Mouse (Mus musculus) liver, postnatal 0 days (tissue): ENCODE results near the gene Hs3st5. TPM values are rescaled to one million over a fixed set of nuclear protein-coding genes. Genes with fewer than 3 reads are reported as not detected.

ENCODE experiments used
- ATAC-seq: fragments of 200-750 bp; cut with Nextera tagmentation; 2 replicates; pipeline ENCODE4 v1.8.0; 2017; ENCODE audit warnings: mild to moderate bottlenecking, moderate library complexity
- DNase-seq: peaks from one replicate; pipeline ENCODE4 v3.0.0-alpha.2; 2016
- H3K27ac ChIP-seq: fragments of 300-500 bp; sonication (generic); 2 replicates; pipeline ENCODE4 v1.5.1; 2014; ENCODE audit warnings: antibody characterized with exemption, moderate library complexity, mild to moderate bottlenecking, low read depth
- H3K27me3 ChIP-seq: fragments of 300-500 bp; sonication (generic); 2 replicates; pipeline ENCODE4 v1.6.1; 2014; ENCODE audit warnings: low read length, control low read depth, mixed read lengths; ENCODE audit not compliant: insufficient read depth
- H3K36me3 ChIP-seq: fragments of 300-500 bp; sonication (generic); replicated peaks from 2 replicates; pipeline ENCODE4 v1.6.1; 2014; ENCODE audit warnings: mild to moderate bottlenecking, control low read depth, low read length, moderate library complexity, mixed read lengths; ENCODE audit not compliant: insufficient read depth
- H3K4me1 ChIP-seq: fragments of 300-500 bp; sonication (generic); 2 replicates; pipeline ENCODE4 v1.6.1; 2014; ENCODE audit warnings: antibody characterized with exemption, mild to moderate bottlenecking, control low read depth; ENCODE audit not compliant: insufficient read depth
- H3K4me2 ChIP-seq: fragments of 300-500 bp; sonication (generic); 2 replicates; pipeline ENCODE4 v1.6.1; 2014; ENCODE audit warnings: low read depth, mild to moderate bottlenecking, low read length, moderate library complexity, mixed read lengths
- H3K4me3 ChIP-seq: fragments of 300-500 bp; sonication (generic); 2 replicates; pipeline ENCODE4 v1.5.1; 2014; ENCODE audit warnings: low read depth, low read length
- H3K9ac ChIP-seq: fragments of 300-500 bp; sonication (generic); replicated peaks from 2 replicates; pipeline ENCODE4 v1.6.1; 2014; ENCODE audit warnings: mild to moderate bottlenecking, moderate library complexity
- H3K9me3 ChIP-seq: fragments of 300-500 bp; sonication (generic); 2 replicates; pipeline ENCODE4 v1.6.1; 2016; ENCODE audit warnings: mild to moderate bottlenecking, control low read depth, low read length, mixed read lengths
- CTCF ChIP-seq: sonication (generic); IDR thresholded peaks from 2 replicates; pipeline ENCODE4 v1.5.1; 2016; ENCODE audit warnings: antibody characterized with exemption, low read depth
- EP300 ChIP-seq: IDR thresholded peaks from 2 replicates; pipeline ENCODE4 v1.6.1; 2016; ENCODE audit warnings: antibody characterized with exemption, low read depth, mild to moderate bottlenecking
- WGBS: fragments of 180-500 bp; shearing (Covaris S2); extraction: QIAGEN DNeasy Blood & Tissue Kit; methylation state at CpG from one replicate; pipeline ENCODE4 v1.1.7; 2014; ENCODE audit not compliant: insufficient replicate concordance; 5-methylcytosine and 5-hydroxymethylcytosine counted together
- polyA plus RNA-seq: library from polyadenylated mRNA; unstranded; fragments of >200 nt; fragmentation: Nextera tagmentation; extraction: Ambion mirVana; gene quantifications from 2 replicates; pipeline ENCODE4 v1.2.1, GENCODE M21; 2015

Hs3st5 gene
- polyA plus RNA-seq, 1 experiment from 2014 or later, result not detected

DNA sequence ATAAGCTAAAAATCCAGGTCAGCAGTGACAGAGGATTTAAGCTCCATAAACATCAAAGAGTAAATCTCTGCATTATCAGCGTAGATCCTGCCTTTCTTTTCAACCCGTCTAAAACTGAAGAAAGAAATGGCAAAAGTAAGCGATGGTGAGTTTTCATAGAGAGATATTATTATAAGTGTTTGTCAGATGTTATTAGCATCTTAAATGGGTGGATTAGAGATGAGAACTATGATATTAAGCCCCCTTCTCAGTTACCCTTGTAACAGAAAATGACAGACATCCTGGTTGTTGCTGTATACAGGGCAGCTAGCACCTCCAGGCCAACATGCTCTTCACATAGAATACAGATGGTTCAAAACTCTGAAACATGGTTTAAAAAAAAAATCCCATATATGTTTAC lies 22.6 kb upstream of the Hs3st5 start:
- Histone ChIP-seq H3K9me3 (no peaks in the 10 kb centered on the region), H3K4me3 (no peak overlapping the region), H3K27me3 (no peaks in the 10 kb centered on the region), H3K9ac (no peak overlapping the region), H3K36me3 (no peaks in the 10 kb centered on the region), H3K4me2 (no peak overlapping the region), H3K27ac (no peak overlapping the region), H3K4me1 (no peaks in the 10 kb centered on the region)
- ATAC-seq, result no peak
- no peak for TF ChIP-seq CTCF
- no peak for TF ChIP-seq EP300
- 66% methylated on average over 3 of the region's 3 CpGs for WGBS
- DNase-seq, result no peak

- Histone ChIP-seq H3K4me1 (no peaks in the 10 kb centered on the region), H3K27me3 (no peaks in the 10 kb centered on the region), H3K4me2 (no peak overlapping the region), H3K9ac (no peak overlapping the region), H3K36me3 (no peaks in the 10 kb centered on the region), H3K4me3 (no peak overlapping the region), H3K27ac (no peak overlapping the region), H3K9me3 (no peaks in the 10 kb centered on the region)
- ATAC-seq (no peak), DNase-seq (no peak)
- TF ChIP-seq CTCF (no peak), EP300 (no peak)
- WGBS, result 71% methylated on average over 1 of the region's 1 CpGs
Measured at GRCm38 (mm10) chr10:36484728-36485300, 21.8 kb upstream of the Hs3st5 start.

DNA sequence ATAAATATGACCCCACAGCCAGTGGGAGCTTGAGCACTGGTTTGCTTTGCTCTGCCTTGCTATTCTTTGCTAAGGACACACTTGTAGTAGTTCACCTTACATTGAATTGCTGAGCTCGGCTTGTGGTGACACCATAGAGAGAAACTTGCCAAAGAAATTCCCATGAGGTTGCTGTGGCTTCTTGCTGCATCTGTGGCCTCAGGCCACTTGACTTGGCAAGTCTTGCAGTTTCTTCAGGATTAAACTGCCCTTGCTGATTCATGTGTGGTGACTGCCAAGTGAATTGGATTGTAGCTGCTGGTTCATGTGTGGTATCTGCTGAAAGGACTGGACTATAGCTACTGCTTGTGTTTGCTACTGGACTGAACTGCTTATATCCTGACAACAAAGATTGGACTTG lies 13.0 kb upstream of the Hs3st5 start:
- Histone ChIP-seq H3K9ac (no peak overlapping the region), H3K27ac (no peak overlapping the region), H3K4me2 (no peak overlapping the region), H3K36me3 (no peaks in the 10 kb centered on the region), H3K4me3 (no peak overlapping the region), H3K9me3 (no peaks in the 10 kb centered on the region), H3K27me3 (no peaks in the 10 kb centered on the region), H3K4me1 (no peaks in the 10 kb centered on the region)
- ATAC-seq (no peak), DNase-seq (no peak)
- 52% methylated on average over 1 of the region's 1 CpGs for WGBS
- TF ChIP-seq CTCF (no peak), EP300 (no peak)

- Histone ChIP-seq H3K4me2 (no peak overlapping the region), H3K27me3 (no peaks in the 10 kb centered on the region), H3K36me3 (no peaks in the 10 kb centered on the region), H3K4me1 (no peaks in the 10 kb centered on the region), H3K27ac (no peak overlapping the region), H3K9me3 (no peaks in the 10 kb centered on the region), H3K4me3 (no peak overlapping the region), H3K9ac (no peak overlapping the region)
- DNase-seq (no peak), ATAC-seq (no peak)
- TF ChIP-seq CTCF (no peak), EP300 (no peak)
- WGBS, result 73% methylated on average over 1 of the region's 1 CpGs
Measured at GRCm38 (mm10) chr10:36499713-36500112, 6.9 kb upstream of the Hs3st5 start.

- Histone ChIP-seq H3K27me3 (peaks cover 28% of the 10 kb centered on the region), H3K27ac (no peak overlapping the region), H3K4me1 (no peaks in the 10 kb centered on the region), H3K4me3 (no peak overlapping the region), H3K9ac (no peak overlapping the region), H3K36me3 (no peaks in the 10 kb centered on the region), H3K9me3 (no peaks in the 10 kb centered on the region), H3K4me2 (peak overlapping the region; percentile 64; the same call in 1 of the 2 replicates)
- WGBS, result 10% methylated on average over 13 of the region's 13 CpGs
- TF ChIP-seq CTCF, result no peak
- no peak for TF ChIP-seq EP300
- no peak for DNase-seq
- ATAC-seq, result no peak
Measured at GRCm38 (mm10) chr10:36506033-36506726, 434 bp upstream of the Hs3st5 start.

DNA sequence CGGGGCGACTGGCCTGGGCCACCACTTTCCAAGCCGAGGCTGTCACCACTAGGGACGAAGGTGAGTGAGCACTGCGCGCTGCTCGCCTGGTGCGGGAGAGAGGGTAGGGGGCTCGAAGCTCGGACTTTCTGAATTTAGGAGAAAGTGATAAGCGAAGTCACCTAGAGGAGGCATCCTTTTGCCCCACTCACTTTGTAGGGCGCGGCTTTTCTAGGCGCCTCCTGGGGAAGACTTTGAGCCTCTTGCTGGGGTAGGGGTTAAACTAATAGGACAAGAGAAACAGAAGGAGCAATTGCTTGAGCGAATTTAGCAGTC lies 899 bp downstream of the Hs3st5 start:
- DNase-seq (no peak), ATAC-seq (no peak)
- Histone ChIP-seq H3K4me1 (no peaks in the 10 kb centered on the region), H3K36me3 (no peaks in the 10 kb centered on the region), H3K27me3 (peaks cover 28% of the 10 kb centered on the region), H3K9ac (no peak overlapping the region), H3K27ac (no peak overlapping the region), H3K4me2 (peak overlapping the region; percentile 64), H3K4me3 (peak overlapping the region; percentile 35; the same call in 1 of the 2 replicates), H3K9me3 (no peaks in the 10 kb centered on the region)
- TF ChIP-seq CTCF, result no peak
- no peak for TF ChIP-seq EP300
- 2% methylated on average over 15 of the region's 15 CpGs for WGBS
